Mouse (Mus musculus) skeletal muscle tissue, adult 2 months (tissue): Measurements from ENCODE around the gene Swt1.
"Not testable (repeated sequence)": the region's sequence is repeated elsewhere in the genome, so short reads cannot be mapped to it uniquely, and the experiment has no call there.

ENCODE experiments used
- DNase-seq: peaks from one replicate; pipeline ENCODE4 v3.0.0-alpha.2; 2012; ENCODE audit warnings: low read depth, low spot score

Swt1 gene

DNA sequence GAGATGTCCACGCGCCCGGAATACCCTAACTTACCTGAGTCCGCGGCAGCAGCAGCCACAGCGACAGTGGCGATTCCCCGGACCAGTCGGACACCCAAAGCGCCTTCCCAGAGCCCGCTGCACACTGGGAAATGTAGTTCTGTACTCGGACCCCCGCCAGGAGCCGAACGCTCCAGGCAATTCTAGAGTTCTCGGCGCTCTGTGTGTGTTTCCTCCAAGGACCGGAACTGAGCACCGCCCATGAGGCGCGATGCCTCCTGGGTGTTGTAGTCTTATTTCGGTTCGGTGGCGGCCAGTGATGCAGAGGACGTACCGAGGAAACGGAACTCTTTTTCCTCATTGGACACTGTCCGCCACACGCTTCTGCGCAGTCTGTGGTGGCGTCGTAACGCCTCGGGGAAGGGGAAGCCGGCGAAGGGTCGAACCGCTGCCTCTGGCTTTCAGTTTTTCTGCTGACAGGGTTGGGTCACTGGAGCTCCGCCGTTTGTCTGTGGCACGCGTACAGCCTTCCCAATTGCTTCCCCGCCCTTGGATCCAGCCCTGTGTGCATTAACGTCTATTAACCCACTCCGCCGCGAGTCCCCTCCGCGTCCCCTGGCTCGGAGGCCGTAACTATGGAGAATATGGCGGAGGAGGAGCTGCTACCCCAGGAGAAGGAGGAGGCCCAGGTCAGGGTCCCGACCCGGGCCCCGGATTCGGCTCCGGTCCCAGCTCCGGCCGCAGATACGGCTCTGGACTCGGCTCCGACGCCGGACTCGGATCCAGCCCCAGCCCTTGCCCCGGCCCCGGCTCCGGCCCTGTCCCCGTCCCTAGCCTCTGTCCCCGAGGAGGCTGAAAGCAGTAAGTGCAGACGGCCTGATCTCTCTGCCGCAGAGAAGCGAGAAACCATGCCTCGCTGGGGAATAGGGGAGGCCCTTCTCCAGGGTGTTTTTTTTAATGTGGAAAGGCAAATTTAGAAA is at the start of gene Swt1, which contains the start of gene Trmt1l:
TSS of gene Swt1 (minus strand) at position 193 of the 959 bp plus-strand sequence.
TSS of gene Trmt1l (plus strand) at position 280 of the 959 bp plus-strand sequence.
- DNase-seq, result peak; percentile 97

DNA sequence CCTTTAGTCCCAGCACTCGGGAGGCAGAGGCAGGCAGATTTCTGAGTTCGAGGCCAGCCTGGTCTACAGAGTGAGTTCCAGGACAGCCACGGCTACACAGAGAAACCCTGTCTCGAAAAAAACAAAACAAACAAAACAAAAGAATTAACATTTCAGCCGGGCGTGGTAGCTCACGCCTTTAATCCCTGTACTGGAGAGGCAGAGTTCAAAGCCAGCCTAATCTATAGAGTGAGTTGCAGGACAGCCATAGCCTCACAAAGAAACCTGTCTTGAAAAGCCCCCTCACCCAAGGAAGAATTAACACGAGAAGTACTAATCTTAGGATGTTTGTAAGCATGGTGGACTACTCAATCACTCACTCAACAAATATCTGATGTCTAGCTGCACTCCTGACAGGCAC is 44.1 kb upstream of the Swt1 start:
- not testable (repeated sequence) for DNase-seq

DNA sequence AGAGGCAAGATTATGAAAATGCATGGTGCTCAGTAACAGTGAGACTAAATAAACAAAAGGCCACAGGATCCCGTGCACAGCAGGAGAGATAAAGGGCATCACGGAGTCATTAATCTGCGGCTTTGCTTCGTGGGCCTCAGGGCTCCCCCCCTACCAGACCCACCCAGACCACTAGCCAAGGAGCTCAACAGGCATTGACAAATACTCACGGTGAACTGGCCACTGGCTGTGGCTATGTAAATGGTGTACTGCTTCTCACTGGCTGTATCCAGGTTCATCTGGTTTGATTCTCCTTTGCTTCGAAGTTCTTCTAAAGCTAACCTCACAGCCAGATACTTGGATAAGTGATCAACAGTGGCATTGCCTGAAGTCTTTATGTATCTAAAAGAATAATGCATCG is 43.2 kb upstream of the Swt1 start:
- DNase-seq, result no peak

DNA sequence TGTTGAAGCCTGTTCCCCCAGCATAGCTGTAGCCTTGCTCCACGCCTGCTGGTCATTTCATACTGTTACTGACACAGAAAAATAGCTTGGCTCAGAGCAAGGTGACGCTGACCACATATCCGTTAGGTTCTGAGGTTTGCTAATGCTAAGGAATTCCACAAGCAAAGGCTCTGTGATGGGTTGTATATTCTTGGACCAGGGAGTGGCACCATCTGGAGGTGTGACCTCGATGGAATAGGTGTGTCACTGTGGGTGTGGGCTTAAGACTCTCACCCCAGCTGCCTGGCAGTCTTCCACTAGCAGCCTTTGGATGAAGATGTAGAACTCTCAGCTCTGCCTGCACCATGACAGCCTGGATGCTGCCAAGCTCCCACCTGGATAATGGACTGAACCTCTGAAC is 38.3 kb upstream of the Swt1 start:
- DNase-seq, result no peak

DNA sequence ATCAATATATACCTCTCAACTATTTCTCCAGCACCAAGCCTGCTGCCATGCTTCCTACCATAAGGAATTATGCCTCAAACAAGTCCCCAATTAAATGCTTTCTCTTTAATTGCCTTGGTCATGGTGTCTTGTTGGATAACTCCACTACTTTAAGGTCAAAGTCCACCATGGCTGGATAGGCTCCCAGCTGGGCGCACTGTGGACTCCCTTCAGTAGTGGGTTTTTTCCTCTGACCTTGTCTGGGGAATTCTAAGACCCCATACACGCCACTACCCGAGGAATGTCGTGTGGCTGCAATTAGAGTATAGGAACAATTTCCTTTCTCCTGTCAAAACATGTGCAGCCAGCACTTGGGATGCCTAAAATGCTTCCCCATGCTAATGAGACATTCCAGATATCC is 36.7 kb upstream of the Swt1 start:
- DNase-seq, result no peak

DNA sequence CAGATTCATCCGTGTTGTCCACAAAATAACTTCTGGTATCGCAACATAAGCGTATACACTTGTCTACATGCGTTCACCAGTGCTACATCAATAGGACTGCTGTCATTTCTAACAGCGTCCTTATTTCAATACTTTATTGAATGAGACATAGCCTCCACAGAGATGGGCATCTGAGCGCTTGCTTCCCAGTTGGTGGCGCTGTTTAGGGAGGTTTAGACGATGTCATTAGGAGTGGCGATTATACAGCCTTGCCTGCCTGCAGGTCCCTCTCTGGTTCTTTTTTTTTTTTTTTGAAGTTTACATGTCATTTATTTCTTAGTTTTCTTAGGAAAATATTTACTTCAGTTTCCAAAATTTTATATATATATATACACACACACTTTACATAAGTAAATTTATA is 33.0 kb upstream of the Swt1 start:
- no peak for DNase-seq

DNA sequence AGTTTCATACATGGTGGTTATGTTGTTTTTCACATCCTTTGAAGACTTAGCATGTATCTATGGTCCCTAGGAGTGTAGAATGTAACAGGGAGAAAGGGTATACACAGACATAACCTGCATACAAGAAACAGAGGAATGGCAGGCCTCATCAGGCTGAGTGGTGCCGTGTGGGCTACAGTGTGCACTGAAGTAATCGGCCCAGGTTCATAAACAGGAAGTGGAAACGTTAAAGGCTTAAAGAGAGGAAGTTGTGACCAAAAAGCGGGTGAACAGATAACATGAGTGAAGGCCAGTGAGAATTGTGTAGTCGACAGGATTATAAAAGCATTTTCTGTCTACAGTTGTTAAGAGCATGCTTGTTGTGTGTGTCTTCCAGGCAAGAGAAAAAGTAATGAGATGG is 28.8 kb upstream of the Swt1 start:
- DNase-seq, result no peak

DNA sequence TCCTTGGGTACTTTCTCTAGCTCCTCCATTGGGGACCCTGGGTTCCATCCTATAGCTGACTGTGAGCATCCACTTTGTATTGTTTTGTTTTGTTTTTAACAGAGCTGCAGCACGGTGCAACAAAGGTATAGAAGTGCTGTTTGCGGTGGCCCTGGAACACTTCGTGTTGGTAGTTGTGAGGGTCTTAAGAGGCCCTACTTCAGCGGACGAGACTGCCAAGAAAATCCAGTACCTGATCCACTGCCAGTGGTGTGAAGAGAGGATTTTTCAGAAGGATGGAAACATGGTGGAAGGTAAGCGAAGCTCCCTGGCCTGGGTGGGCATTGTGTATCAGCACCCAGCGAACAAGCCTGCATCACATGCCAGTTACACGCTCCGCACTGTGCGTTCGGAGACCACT is 23.7 kb upstream of the Swt1 start:
- no peak for DNase-seq

DNA sequence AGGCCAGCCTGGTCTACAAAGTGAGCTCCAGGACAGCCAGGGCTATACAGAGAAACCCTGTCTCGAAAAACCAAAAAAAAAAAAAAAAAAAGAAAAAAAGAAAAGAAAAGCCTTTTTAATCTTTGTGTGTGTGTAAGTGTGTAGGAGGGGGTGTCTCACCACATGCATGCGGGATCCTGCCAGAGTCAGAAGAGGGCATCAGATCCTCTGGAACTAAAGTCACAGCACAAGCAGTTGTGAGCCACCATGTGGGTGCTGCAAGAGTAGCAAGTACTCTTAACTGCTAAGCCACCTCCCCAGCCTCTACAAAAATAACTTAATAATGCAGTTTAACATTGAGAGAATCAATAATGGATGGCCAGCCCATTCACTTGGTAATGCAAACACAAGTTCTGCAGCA is 22.6 kb upstream of the Swt1 start:
- DNase-seq, result no peak

DNA sequence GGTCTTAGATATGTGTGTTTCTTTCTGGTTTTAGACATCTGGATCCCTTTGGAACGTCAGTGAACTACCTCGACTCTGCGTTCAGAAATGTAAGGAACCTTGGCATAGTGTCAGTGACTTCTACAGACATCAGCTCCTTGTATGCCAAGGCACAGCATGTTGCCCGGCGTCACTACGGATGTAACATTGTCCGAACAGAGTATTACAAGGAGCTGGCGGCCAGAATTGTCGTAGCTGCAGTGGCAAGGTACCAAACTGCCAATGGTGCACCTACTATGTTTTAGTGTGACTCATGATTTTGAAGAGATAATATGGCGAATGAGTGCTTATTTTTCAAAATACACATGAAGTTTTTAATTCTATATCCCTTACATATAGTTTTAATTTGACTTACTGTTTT is 21.6 kb upstream of the Swt1 start:
- no peak for DNase-seq

DNA sequence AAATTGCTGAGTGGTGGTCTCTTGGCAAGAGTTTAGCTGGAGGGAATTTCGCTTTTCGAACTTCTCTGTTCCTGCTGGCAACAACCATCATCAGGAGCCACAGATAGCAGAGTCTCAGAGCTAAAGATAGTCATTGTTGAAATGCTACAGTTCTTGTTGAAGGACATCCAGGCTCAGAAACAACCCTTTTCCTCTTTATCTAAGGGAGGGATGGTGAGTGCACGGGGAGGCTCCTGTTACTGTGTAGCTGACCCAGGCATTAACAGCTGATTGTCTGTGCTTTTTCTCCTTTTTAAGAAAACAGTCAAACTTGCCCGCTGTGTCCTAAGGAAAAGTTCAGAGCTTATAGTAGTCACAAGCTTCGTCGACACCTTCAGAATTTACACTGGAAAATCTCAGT is 7.2 kb upstream of the Swt1 start:
- DNase-seq, result no peak

DNA sequence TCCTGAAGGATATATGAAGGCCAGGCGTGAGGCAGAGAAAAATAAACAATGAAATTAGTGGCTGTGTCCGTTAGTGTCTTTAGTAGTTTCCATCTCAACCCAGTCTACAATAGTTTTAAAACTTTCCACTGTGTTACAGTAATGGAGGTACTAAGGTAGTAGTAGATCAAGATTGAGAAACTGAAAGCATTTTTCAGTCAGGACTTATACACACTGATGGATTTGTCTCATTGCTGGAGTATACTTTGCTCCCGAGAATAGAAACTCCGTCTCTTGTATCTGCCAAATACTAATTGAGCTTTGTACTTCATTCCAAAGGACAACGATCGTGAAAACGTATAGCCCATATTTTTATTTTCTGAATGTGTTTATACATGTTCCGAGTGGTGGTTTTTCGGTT is 1.1 kb upstream of the Swt1 start:
- no peak for DNase-seq

DNA sequence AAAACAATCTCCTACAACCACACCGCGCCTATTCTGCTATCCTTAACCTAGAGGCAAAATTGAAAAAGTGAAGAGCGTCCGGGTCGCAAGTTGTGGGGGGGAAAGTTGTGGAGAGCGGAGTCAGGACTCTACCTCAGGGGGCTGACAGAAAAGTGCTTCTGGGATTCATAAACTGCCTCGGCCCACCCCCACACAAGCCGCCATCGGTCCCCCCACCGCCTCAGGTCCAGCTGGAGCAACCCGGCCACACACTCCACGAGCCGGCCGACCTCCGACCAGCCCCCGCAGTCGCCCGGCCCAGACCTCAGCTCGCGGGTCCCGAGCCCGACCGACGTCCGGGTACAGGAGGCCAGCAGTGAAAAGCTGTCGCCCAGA is 380 bp downstream of the Swt1 start:
- no peak for DNase-seq

DNA sequence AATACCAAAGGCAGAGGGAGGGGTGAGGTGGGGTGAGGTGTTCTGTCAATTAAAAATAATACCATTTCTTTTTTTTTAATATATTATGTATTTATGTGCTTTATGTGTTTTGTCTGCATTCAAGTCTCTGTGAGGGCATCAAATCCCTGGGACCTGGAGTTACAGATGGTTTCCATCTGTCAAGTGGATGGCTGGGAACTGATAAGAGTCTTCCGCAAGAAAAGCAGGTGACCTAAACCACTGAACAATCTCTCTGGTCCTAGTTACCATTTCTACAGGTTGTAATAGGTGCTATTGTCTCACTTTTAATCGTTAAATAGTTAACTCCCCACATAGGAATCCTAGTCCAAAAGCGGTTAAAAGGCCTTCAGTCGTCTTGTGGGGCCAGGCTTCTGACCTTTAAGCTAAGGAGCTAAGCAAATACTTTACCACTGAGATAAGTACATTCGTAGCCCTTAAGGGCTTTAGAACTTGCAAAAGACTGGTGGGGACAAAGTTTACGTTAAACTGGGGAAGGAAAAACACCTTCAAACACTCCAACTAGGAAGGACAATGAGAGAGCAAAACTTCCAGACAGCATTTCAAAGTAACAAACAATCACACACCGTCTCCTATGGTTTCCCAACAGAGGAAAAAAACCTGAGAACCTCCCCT is 1.2 kb downstream of the Swt1 start:
- no peak for DNase-seq

DNA sequence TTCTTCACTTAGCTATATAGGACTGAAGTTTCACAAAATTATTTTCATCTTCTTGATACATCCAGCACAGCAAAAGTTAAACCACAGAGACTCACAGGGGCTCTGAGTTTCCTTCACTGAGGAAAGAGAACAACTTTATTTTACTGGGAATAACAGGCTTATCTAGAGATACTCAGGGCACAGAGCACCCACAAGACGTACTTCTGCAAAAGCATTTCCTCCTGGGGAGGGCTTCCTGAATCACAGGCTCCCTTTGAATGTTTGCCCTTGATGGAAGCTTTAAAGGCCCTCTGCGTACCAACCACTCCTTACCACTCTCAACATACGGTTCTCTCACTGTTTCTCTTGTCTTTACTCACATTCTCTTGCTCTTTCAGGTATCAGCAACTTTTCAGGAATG is 6.1 kb downstream of the Swt1 start:
- no peak for DNase-seq

DNA sequence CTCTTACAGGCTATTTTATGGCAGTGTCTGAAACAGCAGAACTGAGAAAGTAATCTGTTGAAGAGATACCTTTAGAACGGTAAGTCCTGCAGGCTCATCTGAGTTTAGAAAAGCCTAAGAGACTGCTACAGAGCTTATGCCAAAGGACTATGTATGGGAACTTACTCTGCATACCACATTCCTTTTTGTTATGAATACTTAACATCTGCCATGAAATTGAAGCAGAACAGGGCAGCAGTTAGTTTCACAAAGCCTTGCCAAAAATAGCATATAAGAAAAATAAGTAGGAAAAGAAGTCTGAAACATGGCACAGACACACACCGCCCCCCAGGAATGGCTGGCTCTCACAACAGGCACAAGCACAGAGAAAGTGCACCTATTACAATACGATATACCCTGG is 18.4 kb downstream of the Swt1 start:
- DNase-seq, result no peak

DNA sequence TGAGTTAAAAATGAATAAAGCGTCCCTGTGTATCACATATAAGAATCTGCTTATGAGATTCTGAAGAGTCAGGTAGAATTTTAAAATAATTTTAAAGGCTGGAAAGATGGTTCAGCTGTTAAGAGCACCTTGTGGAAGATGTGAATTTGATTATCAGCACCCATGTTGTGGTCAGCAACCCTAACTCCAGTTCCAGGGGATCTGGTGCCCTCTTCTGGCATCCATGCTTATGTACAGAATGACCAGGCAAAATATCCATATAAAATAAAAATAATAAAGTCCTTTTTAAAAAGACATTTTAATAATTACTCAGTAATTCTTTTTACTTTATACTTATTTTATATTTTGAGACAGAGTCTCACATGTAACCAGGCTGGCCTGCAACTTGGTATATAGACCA is 38.2 kb downstream of the Swt1 start:
- no peak for DNase-seq

DNA sequence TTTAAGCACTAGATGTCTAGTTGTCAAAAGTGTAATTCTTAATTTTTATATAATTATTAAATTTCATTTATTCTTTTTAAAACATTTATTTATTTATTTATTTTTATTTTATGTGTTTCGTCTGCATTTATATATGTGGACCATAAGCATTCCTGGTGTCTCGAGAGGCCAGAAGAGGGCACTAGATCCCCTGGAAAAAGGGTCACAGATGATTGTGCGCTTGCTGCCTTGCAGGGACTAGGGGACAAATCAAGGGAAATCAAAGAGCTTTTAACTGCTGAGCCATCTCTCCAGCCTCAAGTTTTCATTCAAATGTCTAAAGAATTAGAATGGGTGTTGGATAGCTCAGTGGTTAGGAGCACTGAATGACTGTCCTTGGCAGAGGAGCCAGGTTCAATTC is 50.9 kb downstream of the Swt1 start:
- DNase-seq, result no peak

DNA sequence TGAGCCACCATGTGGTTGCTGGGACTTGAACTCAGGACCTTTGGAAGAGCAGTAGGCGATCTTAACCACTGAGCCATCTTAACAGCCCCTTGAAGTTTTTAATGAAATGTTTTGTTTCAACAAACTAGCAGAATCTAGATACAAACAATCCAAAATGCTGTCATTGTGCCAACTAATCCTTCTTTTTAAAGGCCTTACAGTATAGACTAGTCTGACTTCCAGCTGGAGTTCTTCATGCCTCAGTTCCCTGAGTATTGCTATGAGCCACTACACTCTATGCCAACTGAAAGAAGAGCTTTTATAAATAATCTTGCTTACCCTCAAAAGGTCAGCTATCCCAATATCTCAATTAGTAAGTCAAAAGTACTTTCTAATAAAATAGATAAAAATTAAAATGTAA is 55.4 kb downstream of the Swt1 start:
- no peak for DNase-seq

DNA sequence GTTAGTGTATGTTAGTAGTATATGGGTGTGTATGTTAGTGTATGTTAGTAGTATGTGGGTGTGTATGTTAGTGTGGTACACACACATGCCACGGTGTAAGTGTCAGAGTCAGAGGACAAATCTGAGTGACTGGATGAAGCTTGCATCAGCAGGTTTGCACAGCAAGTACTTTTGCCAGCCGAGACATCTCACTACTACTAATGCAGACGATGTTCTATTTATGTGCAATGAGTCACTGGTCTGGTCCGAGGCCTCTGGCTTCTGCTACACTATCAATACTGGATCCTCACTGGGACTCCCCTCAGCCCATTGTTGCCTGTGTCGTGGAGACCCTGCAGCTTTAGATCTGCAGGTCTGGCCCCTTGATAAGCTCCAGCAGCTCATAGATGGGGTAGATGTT is 56.7 kb downstream of the Swt1 start:
- peak; percentile 59 for DNase-seq

DNA sequence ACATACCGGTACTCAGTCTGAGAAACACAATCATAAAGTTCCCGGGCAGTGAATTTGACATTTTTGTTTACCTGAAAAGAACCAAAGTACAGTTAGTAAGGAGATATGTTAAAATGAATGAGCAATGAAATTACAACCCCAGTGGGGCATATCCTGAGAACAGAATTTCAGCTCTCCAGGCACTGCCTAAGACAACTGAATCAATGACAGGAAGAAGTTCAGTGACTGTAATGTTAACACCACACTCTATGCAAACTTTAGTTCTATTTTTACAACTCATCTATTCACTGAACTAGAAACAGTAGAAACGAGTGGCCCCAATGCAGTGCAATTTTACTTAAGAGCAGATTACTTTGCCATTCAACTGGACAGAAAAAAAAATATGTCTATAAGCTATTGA is 57.7 kb downstream of the Swt1 start:
- DNase-seq, result no peak

DNA sequence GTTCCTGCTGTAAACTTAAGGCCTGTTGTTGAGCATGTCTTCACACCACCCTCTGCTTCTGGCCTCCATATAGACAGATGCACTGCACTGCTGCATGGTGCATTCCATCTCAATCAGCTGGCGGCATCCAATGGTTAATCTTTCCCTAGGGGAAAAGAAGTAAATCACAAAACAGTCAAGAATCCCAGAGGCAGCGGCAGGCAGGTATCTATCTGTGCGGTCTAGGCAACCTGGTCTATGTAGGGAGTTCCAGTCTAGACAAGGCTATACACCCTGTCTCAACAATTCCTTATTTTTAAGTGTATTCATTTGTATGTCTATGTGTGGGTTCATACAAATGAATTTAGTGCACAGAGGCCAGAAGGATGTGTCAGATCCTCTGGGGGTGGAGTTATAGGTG is 59.8 kb downstream of the Swt1 start:
- DNase-seq, result no peak

DNA sequence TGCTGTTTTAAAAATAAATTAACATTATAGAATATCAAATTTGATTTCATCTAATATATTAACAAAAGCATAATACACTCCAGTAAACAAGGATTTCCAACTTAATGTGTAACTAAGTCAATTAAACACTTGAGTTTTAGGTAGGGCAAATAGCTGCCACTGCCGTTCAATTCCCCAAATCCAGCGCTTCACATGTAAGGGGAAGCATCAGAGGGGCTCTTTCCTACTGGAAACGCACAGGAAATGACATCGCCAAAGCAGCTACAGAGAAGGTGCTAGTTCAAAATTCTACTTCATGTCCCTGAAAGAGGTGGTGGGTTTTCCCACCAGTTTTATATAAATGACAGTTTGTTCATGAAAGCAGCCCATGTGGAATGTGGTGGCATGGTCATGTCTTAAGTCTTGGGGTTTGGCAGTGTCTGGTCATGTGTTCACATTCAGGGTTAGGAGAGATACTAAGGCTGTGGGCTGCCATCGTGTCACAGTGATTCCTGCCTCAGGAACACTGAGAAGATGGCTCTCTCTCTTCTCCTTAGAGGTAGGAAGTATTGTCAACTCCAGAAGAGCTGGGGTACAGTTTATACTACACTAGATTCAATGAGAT is 60.4 kb downstream of the Swt1 start:
- DNase-seq, result no peak
